Mouse (Mus musculus) liver, embryonic 12.5 days (tissue): ENCODE data around the gene Akr1c18. TPM values are rescaled to one million over a fixed set of nuclear protein-coding genes. Genes with fewer than 3 reads are reported as not detected.
"Not testable (repeated sequence)": the region's sequence is repeated elsewhere in the genome, so short reads cannot be mapped to it uniquely, and the experiment has no call there.

Experiments used
- ATAC-seq: fragments of 200-750 bp; cut with Nextera tagmentation; 2 replicates; pipeline ENCODE4 v1.8.0; 2017; ENCODE audit warnings: moderate number of reproducible peaks, mild to moderate bottlenecking, moderate library complexity
- H3K27ac ChIP-seq: fragments of 300-500 bp; sonication (generic); 2 replicates; pipeline ENCODE4 v1.5.1; 2016; ENCODE audit warnings: mild to moderate bottlenecking
- H3K27me3 ChIP-seq: fragments of 300-500 bp; sonication (generic); replicated peaks from 2 replicates; pipeline ENCODE4 v1.6.1; 2016; ENCODE audit warnings: mild to moderate bottlenecking, moderate library complexity
- H3K36me3 ChIP-seq: fragments of 300-500 bp; sonication (generic); 2 replicates; pipeline ENCODE4 v1.6.1; 2016; ENCODE audit warnings: mild to moderate bottlenecking, moderate library complexity
- H3K4me1 ChIP-seq: fragments of 300-500 bp; sonication (generic); 2 replicates; pipeline ENCODE4 v1.6.1; 2016
- H3K4me2 ChIP-seq: fragments of 300-500 bp; sonication (generic); 2 replicates; pipeline ENCODE4 v1.6.1; 2016; ENCODE audit warnings: mild to moderate bottlenecking, moderate library complexity
- H3K4me3 ChIP-seq: fragments of 300-500 bp; sonication (generic); 2 replicates; pipeline ENCODE4 v1.5.1; 2016; ENCODE audit warnings: mild to moderate bottlenecking, moderate library complexity
- H3K9ac ChIP-seq: fragments of 300-500 bp; sonication (generic); 2 replicates; pipeline ENCODE4 v1.6.1; 2016; ENCODE audit warnings: mild to moderate bottlenecking, moderate library complexity
- H3K9me3 ChIP-seq: fragments of 300-500 bp; sonication (generic); replicated peaks from 2 replicates; pipeline ENCODE4 v1.6.1; 2016; ENCODE audit warnings: mild to moderate bottlenecking, moderate library complexity
- WGBS: fragments of 180-500 bp; shearing (Covaris S2); methylation state at CpG from one replicate; pipeline ENCODE4 v1.1.7; 2016; ENCODE audit not compliant: insufficient replicate concordance; 5-methylcytosine and 5-hydroxymethylcytosine counted together
- polyA plus RNA-seq: library from polyadenylated mRNA; unstranded; fragments of >200 nt; fragmentation: Nextera tagmentation; extraction: Ambion mirVana; gene quantifications from 2 replicates; pipeline ENCODE4 v1.2.1, GENCODE M21; 2016

Akr1c18 gene
- polyA plus RNA-seq, 1 experiment from 2014 or later: 0.63 TPM

DNA sequence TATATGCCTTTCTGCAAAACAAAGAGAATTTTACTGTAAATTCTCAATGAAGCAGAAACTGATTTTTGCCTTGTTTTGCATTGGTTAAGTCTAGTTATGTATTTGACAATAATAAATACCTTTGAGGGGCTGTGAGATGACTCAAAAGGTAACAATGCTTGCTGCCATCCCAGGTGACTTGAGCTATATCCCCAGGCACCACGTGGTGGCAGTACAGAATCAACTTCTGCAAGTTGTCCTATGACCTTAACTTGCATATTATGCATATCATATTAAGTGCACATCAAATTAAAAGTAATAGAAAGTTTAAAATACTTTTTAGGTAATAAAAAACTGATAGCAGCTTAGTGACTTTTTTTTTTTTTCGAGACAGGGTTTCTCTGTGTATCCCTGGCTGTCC, 17.4 kb downstream of the Akr1c18 start:
- no peak overlapping the region for H3K9ac ChIP-seq
- no peak overlapping the region for H3K27ac ChIP-seq
- H3K27me3 ChIP-seq: no peaks in the 10 kb centered on the region
- no peaks in the 10 kb centered on the region for H3K4me1 ChIP-seq
- H3K9me3 ChIP-seq: no peaks in the 10 kb centered on the region
- H3K4me3 ChIP-seq: no peak overlapping the region
- no peaks in the 10 kb centered on the region for H3K36me3 ChIP-seq
- no peak for ATAC-seq
- no peak overlapping the region for H3K4me2 ChIP-seq
- WGBS: 20% methylated on average over 2 of the region's 2 CpGs

DNA sequence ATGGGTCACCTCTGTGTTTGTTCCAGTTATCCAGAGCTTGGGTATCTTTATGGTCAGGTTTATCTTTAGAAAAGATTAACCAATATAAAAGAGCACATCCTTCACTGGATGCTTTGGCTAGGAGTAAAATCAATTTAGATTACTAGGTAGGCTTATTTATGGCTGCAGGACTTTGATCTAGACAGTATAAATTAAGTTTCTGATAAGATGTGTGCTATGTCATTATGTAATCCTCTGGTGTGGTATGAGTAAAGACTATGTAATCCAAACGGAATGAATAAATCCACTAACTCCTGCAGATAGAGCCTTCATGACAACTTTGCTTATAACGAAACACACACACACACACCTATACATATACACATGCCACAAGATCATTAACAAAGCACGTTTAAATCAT, 18.7 kb downstream of the Akr1c18 start:
- Histone ChIP-seq H3K9me3 (no peaks in the 10 kb centered on the region), H3K4me3 (no peak overlapping the region), H3K4me2 (no peak overlapping the region), H3K36me3 (no peaks in the 10 kb centered on the region), H3K4me1 (no peaks in the 10 kb centered on the region), H3K27me3 (no peaks in the 10 kb centered on the region), H3K27ac (no peak overlapping the region), H3K9ac (no peak overlapping the region)
- no peak for ATAC-seq
- 43% methylated on average over 3 of the region's 3 CpGs for WGBS

DNA sequence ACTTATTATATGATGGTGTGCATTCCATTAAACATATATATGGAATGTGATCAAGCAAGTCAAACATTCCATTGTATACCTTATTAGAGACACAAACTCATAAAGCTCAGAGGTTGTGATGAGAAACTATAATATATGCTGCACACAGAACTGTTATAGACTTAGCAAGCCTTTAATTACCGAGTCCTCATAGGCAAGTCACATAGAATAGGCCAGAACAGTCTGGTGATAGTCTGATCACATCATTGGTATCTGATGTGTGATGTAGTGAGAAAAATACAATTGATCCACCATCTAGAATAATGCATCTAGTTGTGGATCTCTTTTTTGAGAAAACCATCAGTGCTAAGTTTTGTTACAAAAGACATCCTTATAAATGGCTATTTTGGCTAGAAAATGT, 19.1 kb downstream of the Akr1c18 start:
- Histone ChIP-seq H3K4me2 (no peak overlapping the region), H3K4me3 (no peak overlapping the region), H3K9ac (no peak overlapping the region), H3K9me3 (no peaks in the 10 kb centered on the region), H3K36me3 (no peaks in the 10 kb centered on the region), H3K27me3 (no peaks in the 10 kb centered on the region), H3K4me1 (no peaks in the 10 kb centered on the region), H3K27ac (no peak overlapping the region)
- ATAC-seq: no peak
- WGBS: 60% methylated on average over 1 of the region's 1 CpGs

DNA sequence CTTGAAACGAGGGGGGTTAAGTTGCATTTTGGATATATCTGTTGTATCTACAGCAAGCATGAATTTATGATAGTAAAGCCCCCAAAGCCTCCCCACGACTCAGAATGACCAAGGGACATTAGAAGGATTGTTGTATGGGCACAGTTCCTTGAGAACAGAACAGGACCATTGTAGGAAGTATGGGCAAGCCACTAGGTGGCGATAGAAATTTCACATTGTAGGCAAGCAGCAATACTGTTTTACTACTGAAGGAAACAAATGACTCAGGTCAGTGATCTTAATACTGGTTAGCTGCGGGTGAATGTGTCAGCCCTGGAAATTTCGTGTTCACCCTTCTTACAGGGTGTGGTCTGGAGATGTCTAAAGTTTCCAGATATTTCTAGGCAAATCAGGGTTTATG, 21.4 kb downstream of the Akr1c18 start:
- H3K4me2 ChIP-seq: no peak overlapping the region
- H3K27me3 ChIP-seq: no peaks in the 10 kb centered on the region
- H3K27ac ChIP-seq: no peak overlapping the region
- no peaks in the 10 kb centered on the region for H3K9me3 ChIP-seq
- no peak overlapping the region for H3K9ac ChIP-seq
- no peaks in the 10 kb centered on the region for H3K4me1 ChIP-seq
- H3K4me3 ChIP-seq: no peak overlapping the region
- no peaks in the 10 kb centered on the region for H3K36me3 ChIP-seq
- no peak for ATAC-seq
- 27% methylated on average over 5 of the region's 5 CpGs for WGBS

DNA sequence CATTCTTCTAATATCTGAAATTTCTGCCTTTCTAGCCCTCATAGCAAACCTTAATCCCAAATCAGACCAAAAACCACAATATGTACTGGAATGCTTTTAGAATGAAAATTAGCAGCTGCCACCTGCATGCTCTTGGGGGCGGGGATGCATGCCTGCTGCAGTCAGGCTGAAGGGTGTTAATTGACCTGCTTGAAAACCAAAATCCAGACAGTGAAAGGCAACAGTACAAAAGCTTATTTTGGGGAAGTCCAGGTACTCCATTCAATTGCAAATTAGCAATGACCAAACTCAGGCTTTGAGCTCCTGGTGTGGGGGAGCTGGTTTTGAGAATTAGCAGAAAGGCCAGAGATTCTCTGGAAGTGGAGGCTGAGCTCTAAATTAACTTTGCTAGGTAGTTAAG, 24.6 kb downstream of the Akr1c18 start:
- H3K9me3 ChIP-seq, H3K9ac ChIP-seq, H3K27ac ChIP-seq, H3K4me1 ChIP-seq, H3K27me3 ChIP-seq, ATAC-seq, H3K4me2 ChIP-seq, H3K36me3 ChIP-seq, H3K4me3 ChIP-seq: not testable (repeated sequence)
- 61% methylated on average over 1 of the region's 1 CpGs for WGBS

DNA sequence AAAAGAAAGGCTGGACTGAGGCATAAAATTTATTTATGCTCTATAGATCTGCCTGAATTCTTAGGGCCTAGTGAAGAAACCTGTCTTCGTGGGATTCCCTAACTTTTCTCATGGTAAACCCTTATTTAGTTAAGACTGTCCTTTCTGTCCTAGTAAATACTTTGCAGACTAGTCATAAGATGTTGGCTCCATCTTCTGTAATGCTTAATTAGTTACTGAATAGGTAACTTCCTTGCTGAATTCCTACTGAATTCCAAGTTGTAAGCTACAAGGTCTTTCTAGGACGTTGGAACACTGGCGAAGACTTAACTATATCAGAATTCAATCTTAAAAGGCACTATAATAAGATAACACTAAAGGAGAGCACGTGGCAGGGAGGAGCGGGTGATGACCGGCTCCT, 26.0 kb downstream of the Akr1c18 start:
- not testable (repeated sequence) for H3K4me3 ChIP-seq, ATAC-seq, H3K27ac ChIP-seq, H3K36me3 ChIP-seq, H3K4me2 ChIP-seq, H3K9me3 ChIP-seq, H3K27me3 ChIP-seq, H3K9ac ChIP-seq, H3K4me1 ChIP-seq
- WGBS: 73% methylated on average over 6 of the region's 6 CpGs

DNA sequence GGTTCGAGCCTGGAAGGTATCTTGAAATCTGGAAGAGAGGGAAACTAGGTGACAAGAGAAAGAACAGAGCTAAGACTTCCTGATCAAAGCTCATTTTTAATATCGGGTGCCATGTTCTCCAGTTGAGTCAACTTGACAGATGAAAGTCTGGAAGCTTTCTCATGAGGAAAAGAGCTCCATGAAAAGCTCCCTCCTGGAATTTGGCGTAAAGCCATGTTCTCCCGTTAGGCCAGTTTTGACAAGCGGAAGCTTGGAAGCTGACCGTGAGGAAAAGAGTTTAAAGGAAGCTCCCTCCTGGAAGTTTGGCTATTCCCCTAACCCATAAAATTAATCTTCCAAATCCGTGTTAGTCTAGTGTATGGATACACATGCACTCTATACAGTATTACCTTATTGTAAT, 27.3 kb downstream of the Akr1c18 start:
- no peak overlapping the region for H3K4me3 ChIP-seq
- H3K9ac ChIP-seq: no peak overlapping the region
- no peaks in the 10 kb centered on the region for H3K27me3 ChIP-seq
- no peaks in the 10 kb centered on the region for H3K9me3 ChIP-seq
- WGBS: 71% methylated on average over 7 of the region's 7 CpGs
- no peaks in the 10 kb centered on the region for H3K4me1 ChIP-seq
- H3K4me2 ChIP-seq: no peak overlapping the region
- no peaks in the 10 kb centered on the region for H3K36me3 ChIP-seq
- no peak overlapping the region for H3K27ac ChIP-seq
- no peak for ATAC-seq

DNA sequence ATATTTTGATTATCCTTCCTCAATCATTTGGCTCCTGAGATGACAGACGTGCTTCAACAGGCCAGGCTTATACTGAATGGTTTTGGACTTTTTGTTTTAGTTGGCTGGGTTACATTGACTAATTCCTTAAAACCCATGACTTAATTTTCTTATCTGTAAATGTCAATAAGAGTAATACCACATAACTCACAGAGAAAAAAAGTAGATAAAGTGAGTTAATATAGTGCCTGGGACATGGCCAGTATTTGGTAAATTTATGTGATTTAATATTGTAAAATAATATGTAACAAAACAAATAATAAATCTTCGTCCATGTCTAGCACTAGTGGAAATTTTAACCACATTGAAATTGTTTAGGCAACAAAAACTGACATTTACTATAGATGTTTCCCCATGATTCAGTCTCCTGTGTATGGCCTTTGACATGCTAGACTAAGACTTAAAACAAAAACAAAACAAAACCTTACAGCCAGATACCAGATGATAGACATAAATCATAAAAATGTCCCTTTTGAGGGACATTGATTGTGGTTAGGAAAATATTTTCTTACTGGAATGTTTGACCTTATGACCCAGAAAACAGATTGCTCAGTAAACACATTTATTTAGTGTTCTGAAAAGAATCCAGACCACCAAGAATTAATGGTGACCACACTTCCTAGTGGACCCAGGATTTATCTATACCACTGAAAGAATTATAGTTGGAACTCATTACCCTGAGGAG, 31.1 kb downstream of the Akr1c18 start:
- WGBS: 40% methylated on average over 2 of the region's 2 CpGs
- ATAC-seq: no peak
- H3K9ac ChIP-seq: no peak overlapping the region
- no peak overlapping the region for H3K4me2 ChIP-seq
- no peaks in the 10 kb centered on the region for H3K27me3 ChIP-seq
- no peak overlapping the region for H3K27ac ChIP-seq
- no peaks in the 10 kb centered on the region for H3K36me3 ChIP-seq
- no peaks in the 10 kb centered on the region for H3K4me1 ChIP-seq
- H3K9me3 ChIP-seq: no peaks in the 10 kb centered on the region
- H3K4me3 ChIP-seq: no peak overlapping the region

DNA sequence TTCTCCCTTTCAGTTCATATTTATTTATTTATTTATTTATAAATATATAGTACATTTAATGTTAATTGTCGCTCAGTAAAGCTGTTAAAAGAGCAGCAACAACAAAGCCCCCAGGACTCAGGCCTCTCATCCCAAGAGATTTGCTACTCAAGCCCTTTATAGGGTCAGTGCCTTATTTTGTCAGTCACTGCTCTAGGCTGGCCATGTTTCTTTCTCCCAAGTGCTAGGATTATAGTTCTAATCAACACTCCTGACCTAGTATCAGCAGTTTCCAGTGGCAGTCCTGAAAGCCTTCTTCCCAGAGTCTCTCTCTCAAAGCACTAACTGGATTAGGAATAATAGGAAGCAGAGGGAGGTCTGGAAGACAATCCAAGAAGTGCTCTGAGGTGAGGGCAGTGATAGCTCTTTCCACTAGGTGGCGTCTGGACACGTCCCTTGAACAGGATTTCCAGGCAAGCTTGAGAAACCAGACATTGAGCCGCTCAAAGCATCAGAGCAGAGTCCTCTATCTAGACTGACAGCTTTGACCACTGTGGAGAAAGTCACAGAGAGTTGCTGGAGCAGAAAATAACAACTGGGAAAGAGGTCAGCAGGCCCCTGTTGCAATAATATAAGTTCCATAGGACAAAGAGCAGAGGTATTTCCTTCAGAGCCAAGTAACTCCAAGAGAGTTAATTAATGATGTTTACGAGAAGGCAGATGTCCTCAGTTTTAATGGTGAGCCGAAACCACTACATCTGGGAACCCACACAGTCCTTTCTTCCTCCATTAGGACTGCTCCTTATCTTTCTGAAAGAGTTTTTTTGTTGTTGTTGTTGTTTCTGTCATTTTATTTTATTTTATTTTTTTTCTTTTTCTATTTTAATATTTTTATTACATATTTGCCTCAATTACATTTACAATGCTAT, 39.9 kb downstream of the Akr1c18 start:
- no peaks in the 10 kb centered on the region for H3K36me3 ChIP-seq
- no peaks in the 10 kb centered on the region for H3K4me1 ChIP-seq
- H3K27ac ChIP-seq: no peak overlapping the region
- ATAC-seq: no peak
- no peak overlapping the region for H3K4me2 ChIP-seq
- no peak overlapping the region for H3K4me3 ChIP-seq
- H3K27me3 ChIP-seq: no peaks in the 10 kb centered on the region
- H3K9ac ChIP-seq: no peak overlapping the region
- no peaks in the 10 kb centered on the region for H3K9me3 ChIP-seq
- 22% methylated on average over 6 of the region's 6 CpGs for WGBS

DNA sequence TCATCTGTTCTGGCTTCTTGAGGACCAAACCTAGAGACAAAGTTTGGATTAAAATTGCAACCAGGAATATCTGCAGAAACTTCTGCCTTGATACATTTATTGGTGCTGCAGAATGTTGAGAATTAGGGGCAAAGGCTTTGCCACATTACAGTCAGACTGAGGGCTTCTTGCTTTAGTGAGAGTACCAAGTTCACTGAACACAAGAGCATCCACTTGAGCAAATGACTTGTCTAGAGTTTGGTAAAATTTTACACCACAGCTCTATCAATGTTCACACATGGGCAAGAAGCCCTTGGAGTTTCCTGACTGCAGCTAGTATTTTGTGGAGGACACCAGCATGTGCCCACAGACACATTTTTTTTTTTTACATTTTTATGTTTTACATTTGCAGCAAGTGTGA, 47.7 kb downstream of the Akr1c18 start:
- Histone ChIP-seq H3K27me3 (no peaks in the 10 kb centered on the region), H3K36me3 (no peaks in the 10 kb centered on the region), H3K4me1 (no peaks in the 10 kb centered on the region), H3K4me3 (no peak overlapping the region), H3K9ac (no peak overlapping the region), H3K27ac (no peak overlapping the region), H3K4me2 (no peak overlapping the region), H3K9me3 (no peaks in the 10 kb centered on the region)
- ATAC-seq: no peak

DNA sequence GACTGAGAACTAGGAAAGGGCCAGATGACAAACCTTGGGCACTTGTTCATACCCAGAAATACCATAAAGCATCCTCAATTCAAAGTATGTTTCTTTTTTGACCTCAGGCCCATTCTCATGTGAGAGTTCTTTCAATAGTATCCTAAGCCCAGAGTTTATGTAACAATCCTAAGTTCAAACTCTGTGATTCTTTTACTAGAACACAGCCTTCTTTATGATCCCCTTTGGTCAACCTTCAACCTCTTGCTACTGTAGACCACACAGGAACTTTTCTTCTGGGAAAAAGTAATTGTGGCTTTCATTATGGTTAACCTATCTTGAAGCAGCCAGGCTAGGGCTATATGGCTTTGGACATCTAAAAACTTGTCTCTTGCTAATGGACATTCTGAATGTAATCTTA, 48.8 kb downstream of the Akr1c18 start:
- Histone ChIP-seq H3K27ac (no peak overlapping the region), H3K27me3 (no peaks in the 10 kb centered on the region), H3K4me1 (no peaks in the 10 kb centered on the region), H3K9me3 (no peaks in the 10 kb centered on the region), H3K4me3 (no peak overlapping the region), H3K9ac (no peak overlapping the region), H3K4me2 (no peak overlapping the region), H3K36me3 (no peaks in the 10 kb centered on the region)
- no peak for ATAC-seq
